Mouse (Mus musculus): ENCODE measurements around the gene Kctd4. TPM values are rescaled to one million over a fixed set of nuclear protein-coding genes. Genes with fewer than 3 reads are reported as not detected.

The Kctd4 gene
- polyA plus RNA-seq, 1 experiment = 0.40 TPM

DNA sequence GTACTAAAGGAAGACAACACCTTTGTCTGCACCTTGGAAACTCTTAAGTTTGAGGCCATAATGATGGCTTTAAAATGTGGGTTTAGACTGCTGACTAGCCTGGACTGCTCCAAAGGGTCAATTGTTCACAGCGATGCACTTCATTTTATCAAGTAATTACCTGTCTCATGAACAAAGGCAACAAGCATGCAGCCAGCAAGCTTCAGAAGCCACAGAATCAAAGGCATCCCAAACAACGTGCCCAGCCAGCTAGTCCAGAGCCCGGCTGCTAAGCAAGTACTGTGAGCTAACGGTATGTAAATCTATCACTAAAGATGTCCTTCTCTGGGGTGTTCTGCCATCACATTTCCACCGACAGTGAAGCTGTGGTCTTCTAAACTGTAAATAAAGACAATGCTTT is 8.4 kb downstream of the Kctd4 start:
- TF ChIP-seq CTCF (IDR thresholded peaks at IDR 0.05; ENCODE audit: borderline replicate concordance, control insufficient read depth, extremely low read depth, insufficient read depth, low read length, poor library complexity) (no peak), POLR2A (IDR thresholded peaks at IDR 0.05; ENCODE audit: control insufficient read depth, extremely low read depth, insufficient read depth, low read length, poor library complexity) (no peak)
- H3K27me3 ChIP-seq (ENCODE audit: control insufficient read depth, insufficient read depth, low read length) = no peaks in the 10 kb centered on the region
- WGBS = 90% methylated on average over 5 of the region's 5 CpGs
- H3K36me3 ChIP-seq (ENCODE audit: control insufficient read depth, insufficient read depth, low read length) = no peaks in the 10 kb centered on the region
- H3K4me1 ChIP-seq (replicated peaks; ENCODE audit: control insufficient read depth, insufficient read depth, low read length) = no peaks in the 10 kb centered on the region
- DNase-seq = no peak
- H3K27ac ChIP-seq (ENCODE audit: control insufficient read depth, insufficient read depth, low read length) = no peak overlapping the region
- no peak overlapping the region for H3K4me3 ChIP-seq (ENCODE audit: control insufficient read depth, insufficient read depth, low read length)

DNA sequence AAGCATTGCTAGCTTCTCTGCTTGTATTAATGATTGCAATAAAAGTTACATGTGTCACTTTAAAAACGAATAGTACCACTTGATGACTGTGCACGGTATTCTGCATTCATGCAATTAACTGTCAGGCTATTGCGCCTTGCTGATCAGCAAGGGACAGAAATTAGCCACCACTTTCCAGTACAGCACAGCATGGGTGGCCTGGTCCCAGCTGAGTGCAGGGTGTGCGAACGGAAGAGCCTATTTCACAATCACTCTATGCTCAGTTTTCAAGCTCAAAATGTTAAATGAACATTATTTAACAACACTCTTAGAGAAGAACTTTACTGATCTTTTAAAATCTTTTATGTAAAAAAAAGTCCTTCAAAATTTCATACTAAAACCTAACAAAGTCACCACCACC is 9.2 kb downstream of the Kctd4 start:
- H3K4me3 ChIP-seq (ENCODE audit: control insufficient read depth, insufficient read depth, low read length) = no peak overlapping the region
- no peak for DNase-seq
- no peaks in the 10 kb centered on the region for H3K27me3 ChIP-seq (ENCODE audit: control insufficient read depth, insufficient read depth, low read length)
- no peaks in the 10 kb centered on the region for H3K36me3 ChIP-seq (ENCODE audit: control insufficient read depth, insufficient read depth, low read length)
- TF ChIP-seq CTCF (IDR thresholded peaks at IDR 0.05; ENCODE audit: borderline replicate concordance, control insufficient read depth, extremely low read depth, insufficient read depth, low read length, poor library complexity) (no peak), POLR2A (IDR thresholded peaks at IDR 0.05; ENCODE audit: control insufficient read depth, extremely low read depth, insufficient read depth, low read length, poor library complexity) (no peak)
- no peaks in the 10 kb centered on the region for H3K4me1 ChIP-seq (replicated peaks; ENCODE audit: control insufficient read depth, insufficient read depth, low read length)
- WGBS = 91% methylated on average over 5 of the region's 5 CpGs
- no peak overlapping the region for H3K27ac ChIP-seq (ENCODE audit: control insufficient read depth, insufficient read depth, low read length)

DNA sequence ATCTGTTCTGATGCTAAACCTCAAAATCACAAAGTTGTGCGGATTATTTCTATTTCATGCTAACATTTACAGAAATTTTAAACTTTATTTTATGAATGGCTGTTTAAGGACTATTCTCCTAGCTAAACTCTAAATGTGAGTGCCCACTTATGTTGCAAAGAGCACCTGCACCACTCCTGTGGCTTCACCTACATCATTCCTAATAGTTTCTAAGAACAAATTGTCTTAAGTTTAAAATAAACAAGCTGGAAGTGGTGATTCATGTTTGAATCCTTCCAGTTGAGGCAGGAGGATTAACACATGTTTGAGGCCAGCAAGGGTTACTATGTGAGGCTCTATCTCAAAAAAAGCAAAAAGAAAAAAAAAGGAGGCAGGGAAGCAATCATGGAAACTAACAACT is 9.6 kb downstream of the Kctd4 start:
- no peak overlapping the region for H3K4me3 ChIP-seq (ENCODE audit: control insufficient read depth, insufficient read depth, low read length)
- 100% methylated on average over 1 of the region's 1 CpGs for WGBS

DNA sequence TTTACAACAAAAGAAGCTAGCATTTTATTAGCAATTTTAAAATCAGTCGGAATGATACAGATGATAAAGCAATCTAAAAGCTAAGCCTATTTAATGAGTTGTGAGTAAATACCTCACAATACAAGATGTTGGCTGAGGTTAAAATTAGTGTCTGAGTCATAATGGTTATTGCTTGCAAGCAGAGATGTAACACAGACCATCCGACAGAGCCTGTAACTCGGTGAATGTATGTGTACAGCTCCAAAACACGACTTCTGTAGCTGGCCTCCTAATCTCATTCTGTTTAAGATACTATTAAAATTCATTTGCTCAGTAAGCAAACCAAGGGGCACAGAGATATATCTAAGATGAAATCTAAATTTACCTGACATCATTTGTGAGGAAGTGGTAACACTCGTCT is 12.5 kb downstream of the Kctd4 start:
- Histone ChIP-seq H3K4me3 (ENCODE audit: control insufficient read depth, insufficient read depth, low read length) (no peak overlapping the region), H3K27ac (ENCODE audit: control insufficient read depth, insufficient read depth, low read length) (no peak overlapping the region), H3K36me3 (ENCODE audit: control insufficient read depth, insufficient read depth, low read length) (no peaks in the 10 kb centered on the region), H3K27me3 (ENCODE audit: control insufficient read depth, insufficient read depth, low read length) (no peaks in the 10 kb centered on the region), H3K4me1 (replicated peaks; ENCODE audit: control insufficient read depth, insufficient read depth, low read length) (no peaks in the 10 kb centered on the region)
- no peak for TF ChIP-seq CTCF (IDR thresholded peaks at IDR 0.05; ENCODE audit: borderline replicate concordance, control insufficient read depth, extremely low read depth, insufficient read depth, low read length, poor library complexity)
- no peak for TF ChIP-seq POLR2A (IDR thresholded peaks at IDR 0.05; ENCODE audit: control insufficient read depth, extremely low read depth, insufficient read depth, low read length, poor library complexity)
- WGBS = 77% methylated on average over 5 of the region's 5 CpGs
- no peak for DNase-seq

More for the DNA sequence above, 9.6 kb downstream of the Kctd4 start:
- H3K27me3 ChIP-seq (ENCODE audit: control insufficient read depth, insufficient read depth, low read length) = no peaks in the 10 kb centered on the region
- DNase-seq = no peak
- H3K27ac ChIP-seq (ENCODE audit: control insufficient read depth, insufficient read depth, low read length) = no peak overlapping the region
- TF ChIP-seq POLR2A (IDR thresholded peaks at IDR 0.05; ENCODE audit: control insufficient read depth, extremely low read depth, insufficient read depth, low read length, poor library complexity) (no peak), CTCF (IDR thresholded peaks at IDR 0.05; ENCODE audit: borderline replicate concordance, control insufficient read depth, extremely low read depth, insufficient read depth, low read length, poor library complexity) (no peak)
- H3K4me1 ChIP-seq (replicated peaks; ENCODE audit: control insufficient read depth, insufficient read depth, low read length) = no peaks in the 10 kb centered on the region
- no peaks in the 10 kb centered on the region for H3K36me3 ChIP-seq (ENCODE audit: control insufficient read depth, insufficient read depth, low read length)

DNA sequence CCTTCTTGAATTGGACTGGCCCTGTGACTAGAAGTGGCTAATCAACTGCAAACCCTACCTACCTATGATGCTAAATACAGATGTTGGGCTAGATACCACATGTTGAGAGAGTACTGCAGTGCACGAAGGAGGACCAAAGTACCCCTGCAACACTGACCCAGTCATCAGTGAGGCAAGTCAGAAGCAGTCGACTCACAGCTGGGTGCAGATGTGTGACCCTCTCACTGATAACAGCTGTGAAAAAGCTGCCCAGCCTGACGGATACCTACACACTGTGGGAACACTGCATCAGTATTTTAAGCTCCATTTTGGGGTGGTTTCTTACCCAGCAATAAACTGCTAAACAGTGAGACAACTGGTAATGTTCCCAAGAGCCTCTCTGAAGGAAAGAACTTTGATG is 21.3 kb downstream of the Kctd4 start:
- DNase-seq = no peak
- Histone ChIP-seq H3K27me3 (ENCODE audit: control insufficient read depth, insufficient read depth, low read length) (no peaks in the 10 kb centered on the region), H3K27ac (ENCODE audit: control insufficient read depth, insufficient read depth, low read length) (no peak overlapping the region), H3K4me3 (ENCODE audit: control insufficient read depth, insufficient read depth, low read length) (no peak overlapping the region), H3K36me3 (ENCODE audit: control insufficient read depth, insufficient read depth, low read length) (no peaks in the 10 kb centered on the region), H3K4me1 (replicated peaks; ENCODE audit: control insufficient read depth, insufficient read depth, low read length) (no peaks in the 10 kb centered on the region)
- TF ChIP-seq POLR2A (IDR thresholded peaks at IDR 0.05; ENCODE audit: control insufficient read depth, extremely low read depth, insufficient read depth, low read length, poor library complexity) = no peak
- no peak for TF ChIP-seq CTCF (IDR thresholded peaks at IDR 0.05; ENCODE audit: borderline replicate concordance, control insufficient read depth, extremely low read depth, insufficient read depth, low read length, poor library complexity)
- WGBS = 93% methylated on average over 3 of the region's 3 CpGs

DNA sequence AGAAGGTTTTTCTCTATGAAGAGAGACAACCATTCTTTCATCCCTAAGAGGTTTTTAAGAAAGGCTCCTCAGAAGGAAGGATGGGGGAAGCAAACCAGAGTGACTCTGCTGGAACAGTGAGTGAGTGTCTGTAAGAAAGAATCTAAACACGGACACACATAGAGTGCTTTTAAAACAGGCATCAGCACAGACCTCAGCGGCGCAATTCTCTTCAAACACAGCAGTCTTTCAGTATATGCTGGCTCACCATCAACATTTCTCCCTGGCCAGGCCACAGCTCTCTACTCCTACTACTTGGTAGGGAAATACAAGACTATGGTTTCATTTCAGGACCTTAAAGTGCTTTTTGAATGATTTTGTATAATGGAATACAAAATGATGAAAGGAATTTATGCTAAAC is 26.4 kb downstream of the Kctd4 start:
- TF ChIP-seq POLR2A (IDR thresholded peaks at IDR 0.05; ENCODE audit: control insufficient read depth, extremely low read depth, insufficient read depth, low read length, poor library complexity) = no peak
- TF ChIP-seq CTCF (IDR thresholded peaks at IDR 0.05; ENCODE audit: borderline replicate concordance, control insufficient read depth, extremely low read depth, insufficient read depth, low read length, poor library complexity) = no peak
- Histone ChIP-seq H3K4me1 (replicated peaks; ENCODE audit: control insufficient read depth, insufficient read depth, low read length) (peaks cover 3% of the 10 kb centered on the region; the same call in 1 of the 2 replicates), H3K27me3 (ENCODE audit: control insufficient read depth, insufficient read depth, low read length) (no peaks in the 10 kb centered on the region), H3K4me3 (ENCODE audit: control insufficient read depth, insufficient read depth, low read length) (no peak overlapping the region), H3K27ac (ENCODE audit: control insufficient read depth, insufficient read depth, low read length) (no peak overlapping the region), H3K36me3 (ENCODE audit: control insufficient read depth, insufficient read depth, low read length) (no peaks in the 10 kb centered on the region)
- WGBS = 98% methylated on average over 3 of the region's 3 CpGs
- no peak for DNase-seq

DNA sequence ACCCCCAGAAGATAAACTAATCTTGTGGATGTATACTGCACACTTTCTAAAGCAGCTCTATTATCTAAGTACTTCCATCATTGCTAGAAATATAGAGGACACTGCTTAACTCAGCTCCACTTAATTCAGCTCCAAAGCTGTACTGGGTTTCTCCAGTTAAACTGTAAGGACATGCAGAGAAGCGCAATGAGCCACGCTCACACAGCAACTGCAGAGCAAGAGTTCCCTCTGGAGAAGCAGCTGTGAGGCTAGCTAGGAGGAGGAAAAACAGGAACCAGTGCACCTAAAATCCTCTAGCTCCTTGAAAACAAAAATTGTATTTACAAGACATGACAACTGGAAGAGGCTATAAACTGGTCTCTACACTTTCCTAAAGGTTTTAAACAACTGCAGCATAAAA is 29.1 kb downstream of the Kctd4 start:
- no peak overlapping the region for H3K27ac ChIP-seq (ENCODE audit: control insufficient read depth, insufficient read depth, low read length)
- H3K36me3 ChIP-seq (ENCODE audit: control insufficient read depth, insufficient read depth, low read length) = no peaks in the 10 kb centered on the region
- no peak overlapping the region for H3K4me3 ChIP-seq (ENCODE audit: control insufficient read depth, insufficient read depth, low read length)
- H3K4me1 ChIP-seq (replicated peaks; ENCODE audit: control insufficient read depth, insufficient read depth, low read length) = peaks cover 3% of the 10 kb centered on the region; the same call in 1 of the 2 replicates
- H3K27me3 ChIP-seq (ENCODE audit: control insufficient read depth, insufficient read depth, low read length) = no peaks in the 10 kb centered on the region
- no peak for DNase-seq
- TF ChIP-seq CTCF (IDR thresholded peaks at IDR 0.05; ENCODE audit: borderline replicate concordance, control insufficient read depth, extremely low read depth, insufficient read depth, low read length, poor library complexity) = no peak
- no peak for TF ChIP-seq POLR2A (IDR thresholded peaks at IDR 0.05; ENCODE audit: control insufficient read depth, extremely low read depth, insufficient read depth, low read length, poor library complexity)
- 97% methylated on average over 2 of the region's 2 CpGs for WGBS

All from thymus, adult 2 months (tissue).